Mouse (Mus musculus) megakaryocyte, embryonic 14.5 days (primary cell): Measurements from ENCODE around the gene Btnl1.

Experiments used
- FLI1 ChIP-seq: IDR thresholded peaks from 2 replicates; pipeline ENCODE4 v1.6.1; 2012; ENCODE audit warnings: low read length, inconsistent platforms, mixed read lengths
- GATA1 ChIP-seq: IDR thresholded peaks from 3 replicates; pipeline ENCODE4 v1.6.1; 2012; ENCODE audit warnings: mixed read lengths, low read length, inconsistent platforms, borderline replicate concordance

GRCm38 (mm10) chr17:34376847-34377246, at the start of gene Btnl1:
- TF ChIP-seq GATA1 = no peak
- no peak for TF ChIP-seq FLI1
